Mouse (Mus musculus) thymus, postnatal 0 days (tissue): ENCODE data around the gene Cul4a. TPM values are rescaled to one million over a fixed set of nuclear protein-coding genes. Genes with fewer than 3 reads are reported as not detected.
"Not testable (repeated sequence)": the region's sequence is repeated elsewhere in the genome, so short reads cannot be mapped to it uniquely, and the experiment has no call there.

Source experiments
- DNase-seq: peaks from one replicate; pipeline ENCODE4 v3.0.0-alpha.2; 2015; ENCODE audit warnings: low spot score
- polyA plus RNA-seq: library from polyadenylated mRNA; unstranded; fragments of >200 nt; fragmentation: Nextera tagmentation; extraction: Ambion mirVana; gene quantifications from 2 replicates; pipeline ENCODE4 v1.2.1, GENCODE M21; 2015

Cul4a gene
- 42.3 and 42.5 TPM in 2 replicates for polyA plus RNA-seq

GRCm38 (mm10) chr8:13105087-13105881, at the start of gene Cul4a, which contains the start of gene Pcid2:
Cul4a (plus strand) TSS chr8:13105621.
Pcid2 (minus strand) TSS chr8:13105459.
- DNase-seq: peak; percentile 99

GRCm38 (mm10) chr8:13057351-13057750, 48.1 kb upstream of the Cul4a start:
- no peak for DNase-seq

GRCm38 (mm10) chr8:13060441-13061150, 44.8 kb upstream of the Cul4a start, which contains the start of gene Proz:
Proz (plus strand) TSS chr8:13060914.
- no peak for DNase-seq

- DNase-seq: no peak
These were observed 42.3 kb upstream of the Cul4a start for GRCm38 (mm10) chr8:13063112-13063511.

GRCm38 (mm10) chr8:13073255-13073654, 32.2 kb upstream of the Cul4a start:
- no peak for DNase-seq

- DNase-seq: no peak
These were observed 30.4 kb upstream of the Cul4a start for GRCm38 (mm10) chr8:13075044-13075443.

GRCm38 (mm10) chr8:13075579-13075978, 29.8 kb upstream of the Cul4a start:
- DNase-seq: not testable (repeated sequence)

- no peak for DNase-seq
These were observed 27.9 kb upstream of the Cul4a start for GRCm38 (mm10) chr8:13077542-13077941.

GRCm38 (mm10) chr8:13104691-13105086, 732 bp upstream of the Cul4a start:
- peak; percentile 90 for DNase-seq

GRCm38 (mm10) chr8:13105908-13106551, 609 bp downstream of the Cul4a start:
- DNase-seq: peak; percentile 32

- DNase-seq: no peak
These were observed 2.7 kb downstream of the Cul4a start for GRCm38 (mm10) chr8:13107990-13108638.

- no peak for DNase-seq
These were observed 3.5 kb downstream of the Cul4a start for GRCm38 (mm10) chr8:13108967-13109366.

- DNase-seq: no peak
These were observed 4.1 kb downstream of the Cul4a start for GRCm38 (mm10) chr8:13109416-13109960.

GRCm38 (mm10) chr8:13111917-13112316, 6.5 kb downstream of the Cul4a start:
- no peak for DNase-seq

- DNase-seq: no peak
These were observed 7.8 kb downstream of the Cul4a start for GRCm38 (mm10) chr8:13113232-13113631.

- no peak for DNase-seq
These were observed 11.7 kb downstream of the Cul4a start for GRCm38 (mm10) chr8:13117096-13117495.

- DNase-seq: no peak
These were observed 13.1 kb downstream of the Cul4a start for GRCm38 (mm10) chr8:13118516-13118915.

GRCm38 (mm10) chr8:13120882-13121665, 15.7 kb downstream of the Cul4a start:
- no peak for DNase-seq

- DNase-seq: no peak
These were observed 17.5 kb downstream of the Cul4a start for GRCm38 (mm10) chr8:13122887-13123421.

- no peak for DNase-seq
These were observed 19.5 kb downstream of the Cul4a start for GRCm38 (mm10) chr8:13124897-13125296.
